In genomic region chr2:165078605-165079004, GRCm38 (mm10) we compare ENCODE assay signal across 15 mouse cellular contexts. TPM values are rescaled to one million over a fixed set of nuclear protein-coding genes. Genes with fewer than 3 reads are reported as not detected.
A peak's percentile ranks its signal among the peaks of the same experiment; 100 is the strongest.
DNase-seq lines count a peak whose midpoint lies in the region; ATAC-seq and TF ChIP-seq lines count a peak whose summit lies in the region.
"Had no signal": no experiment of that assay in that cellular context is flagged by ENCODE, and none has a peak within 500 bp of the region (broad histone marks: within the 10 kb centered on the region; RNA-seq: fewer than 3 reads in every experiment).

No protein-coding gene starts in this region.

- peak; percentile 60 for TF ChIP-seq CTCF in intestine, postnatal 0 days (IDR thresholded peaks at IDR 0.05; ENCODE audit: low read depth)
- peak; percentile 75 for TF ChIP-seq CTCF in midbrain, postnatal 0 days (IDR thresholded peaks at IDR 0.05)

- DNase-seq in adrenal gland, postnatal 10 days = peak; percentile 74
- DNase-seq in adrenal gland, adult 8-10 months = no peak
- DNase-seq in retina, embryonic 14.5 days (ENCODE audit: low spot score) = peak; percentile 68
- DNase-seq in retina, postnatal 1 day = no peak
- no peak for DNase-seq in midbrain, postnatal 0 days (ENCODE audit: low spot score)
- DNase-seq: cerebellum, adult 11-12 months; heart, adult 11 months; lung, postnatal 14 days; spleen, adult 18-20 months had no signal

- H3K27me3 ChIP-seq in intestine, postnatal 0 days (replicated peaks; ENCODE audit: control insufficient read depth, insufficient read depth, low read length) = peaks cover 47% of the 10 kb centered on the region
- H3K27me3 ChIP-seq in intestine, embryonic 16.5 days (replicated peaks; ENCODE audit: control insufficient read depth, insufficient read depth, low read length) = peaks cover 58% of the 10 kb centered on the region
- 0 out of 2 replicates have a peak, but pooled peaks cover 7% of the 10 kb centered on the region for H3K27me3 ChIP-seq in midbrain, postnatal 0 days (ENCODE audit: insufficient read depth, low read length)

- WGBS in intestine, postnatal 0 days = 13% methylated on average over 10 of the region's 10 CpGs
- WGBS in intestine, embryonic 16.5 days = 20% methylated on average over 10 of the region's 10 CpGs
- 24% methylated on average over 10 of the region's 10 CpGs for WGBS in midbrain, postnatal 0 days

- ATAC-seq in intestine, postnatal 0 days = no peak
- ATAC-seq in intestine, embryonic 16.5 days = no peak
- no peak for ATAC-seq in midbrain, postnatal 0 days (ENCODE audit: low FRiP score)
- no peak for ATAC-seq in activated CD4-positive, CD25-positive, alpha-beta regulatory T cell, adult 4 months

- no peak overlapping the region for H3K4me2 ChIP-seq in intestine, postnatal 0 days (replicated peaks; ENCODE audit: low read depth)
- H3K4me2 ChIP-seq in intestine, embryonic 16.5 days (ENCODE audit: low read depth, low read length) = no peak overlapping the region
- H3K4me2 ChIP-seq in midbrain, postnatal 0 days (ENCODE audit: low read depth, low read length, poor library complexity, severe bottlenecking) = no peak overlapping the region
- H3K4me2 ChIP-seq: neural tube, embryonic 13.5 days had no signal

- no peaks in the 10 kb centered on the region for H3K36me3 ChIP-seq in intestine, postnatal 0 days (ENCODE audit: control insufficient read depth, insufficient read depth)
- H3K36me3 ChIP-seq in intestine, embryonic 16.5 days (ENCODE audit: control insufficient read depth, insufficient read depth, low read length) = no peaks in the 10 kb centered on the region
- H3K36me3 ChIP-seq in midbrain, postnatal 0 days (ENCODE audit: insufficient read depth, low read length) = no peaks in the 10 kb centered on the region
- H3K36me3 ChIP-seq: neural tube, embryonic 13.5 days had no signal

- H3K9ac ChIP-seq in intestine, postnatal 0 days (ENCODE audit: low read depth, low read length) = no peak overlapping the region
- H3K9ac ChIP-seq in intestine, embryonic 16.5 days (ENCODE audit: low read depth, low read length) = no peak overlapping the region
- H3K9ac ChIP-seq in midbrain, postnatal 0 days (replicated peaks; ENCODE audit: low read length, poor library complexity, severe bottlenecking) = no peak overlapping the region

- no peak overlapping the region for H3K27ac ChIP-seq in intestine, postnatal 0 days (ENCODE audit: low read depth, low read length)
- H3K27ac ChIP-seq in intestine, embryonic 16.5 days (ENCODE audit: low read length) = no peak overlapping the region
- H3K27ac ChIP-seq in midbrain, postnatal 0 days (ENCODE audit: low read depth, low read length) = no peak overlapping the region
- H3K27ac ChIP-seq: neural tube, embryonic 13.5 days had no signal

- H3K4me3 ChIP-seq in intestine, postnatal 0 days (ENCODE audit: low read depth, low read length) = no peak overlapping the region
- no peak overlapping the region for H3K4me3 ChIP-seq in intestine, embryonic 16.5 days (ENCODE audit: low read length)
- no peak overlapping the region for H3K4me3 ChIP-seq in midbrain, postnatal 0 days (ENCODE audit: low read depth, low read length)
- H3K4me3 ChIP-seq: neural tube, embryonic 13.5 days had no signal

- H3K9me3 ChIP-seq in intestine, postnatal 0 days (ENCODE audit: control insufficient read depth) = no peaks in the 10 kb centered on the region
- H3K9me3 ChIP-seq in intestine, embryonic 16.5 days (ENCODE audit: control insufficient read depth, low read length) = no peaks in the 10 kb centered on the region
- no peaks in the 10 kb centered on the region for H3K9me3 ChIP-seq in midbrain, postnatal 0 days (ENCODE audit: low read length)
- H3K9me3 ChIP-seq: neural tube, embryonic 13.5 days had no signal

- no peaks in the 10 kb centered on the region for H3K4me1 ChIP-seq in intestine, postnatal 0 days (replicated peaks; ENCODE audit: control insufficient read depth, insufficient read depth, low read length)
- H3K4me1 ChIP-seq in intestine, embryonic 16.5 days (ENCODE audit: control insufficient read depth, insufficient read depth, low read length) = no peaks in the 10 kb centered on the region
- H3K4me1 ChIP-seq in midbrain, postnatal 0 days (ENCODE audit: insufficient read depth, low read length) = no peaks in the 10 kb centered on the region; the same call in 1 of the 2 replicates

RNA-seq across cellular contexts. Expression of gene 1700025C18Rik, which starts 11.9 kb away (rescaled TPM):
- total RNA-seq in adrenal gland, postnatal 10 days (2021) = not detected
- not detected for total RNA-seq in adrenal gland, adult 8-10 months (2022)
- polyA plus RNA-seq in intestine, postnatal 0 days (2015; fragmentation: Nextera tagmentation; extraction: Ambion mirVana) = not detected in 2 replicates
- polyA plus RNA-seq in intestine, embryonic 16.5 days (2015; fragmentation: Nextera tagmentation; extraction: Ambion mirVana) = not detected in 2 replicates
- total RNA-seq in midbrain, postnatal 0 days (2014; rRNA removed) = not detected in 2 replicates
- not detected in 2 replicates for polyA plus RNA-seq in midbrain, postnatal 0 days (2015; fragmentation: Nextera tagmentation; extraction: Ambion mirVana)
- polyA plus RNA-seq in activated CD4-positive, CD25-positive, alpha-beta regulatory T cell, adult 4 months (2017; shearing (Covaris generic)) = not detected
- total RNA-seq: left cerebral cortex, adult 18-20 months had no signal
- polyA plus RNA-seq: intestine, embryonic 14.5 days; neural tube, embryonic 13.5 days had no signal

RNA-seq across cellular contexts. Expression of gene Cd40, which starts 23.2 kb away (rescaled TPM):
- total RNA-seq in adrenal gland, postnatal 10 days (2021) = 1 to 10 TPM; 2.9 to 3.3 TPM
- total RNA-seq in adrenal gland, adult 8-10 months (2022) = 1 to 10 TPM; 2.3 to 4.9 (median 3.3) TPM
- polyA plus RNA-seq in intestine, postnatal 0 days (2015; fragmentation: Nextera tagmentation; extraction: Ambion mirVana) = 3.6 and 4.6 TPM in 2 replicates
- polyA plus RNA-seq in intestine, embryonic 16.5 days (2015; fragmentation: Nextera tagmentation; extraction: Ambion mirVana) = 7.6 and 9.7 TPM in 2 replicates
- 5.2 and 5.9 TPM in 2 replicates for total RNA-seq in midbrain, postnatal 0 days (2014; rRNA removed)
- 4.4 and 6.4 TPM in 2 replicates for polyA plus RNA-seq in midbrain, postnatal 0 days (2015; fragmentation: Nextera tagmentation; extraction: Ambion mirVana)
- polyA plus RNA-seq in activated CD4-positive, CD25-positive, alpha-beta regulatory T cell, adult 4 months (2017; shearing (Covaris generic)) = 1 to 10 TPM; 1.2 to 1.7 TPM

RNA-seq across cellular contexts. Expression of gene Ncoa5, which starts 43.9 kb away (rescaled TPM):
- 10 to 100 TPM; 29.3 to 35.9 TPM for total RNA-seq in adrenal gland, postnatal 10 days (2021)
- total RNA-seq in adrenal gland, adult 8-10 months (2022) = 10 to 100 TPM; 28.0 to 45.1 (median 34.0) TPM
- polyA plus RNA-seq in intestine, postnatal 0 days (2015; fragmentation: Nextera tagmentation; extraction: Ambion mirVana) = 11.9 and 13.9 TPM in 2 replicates
- polyA plus RNA-seq in intestine, embryonic 16.5 days (2015; fragmentation: Nextera tagmentation; extraction: Ambion mirVana) = 41.4 and 42.4 TPM in 2 replicates
- 74.5 and 79.2 TPM in 2 replicates for total RNA-seq in midbrain, postnatal 0 days (2014; rRNA removed)
- 54.3 and 65.5 TPM in 2 replicates for polyA plus RNA-seq in midbrain, postnatal 0 days (2015; fragmentation: Nextera tagmentation; extraction: Ambion mirVana)
- 10 to 100 TPM; 21.6 to 34.8 TPM for polyA plus RNA-seq in activated CD4-positive, CD25-positive, alpha-beta regulatory T cell, adult 4 months (2017; shearing (Covaris generic))

Comparison
In these comparisons a context has a peak if more than half of its experiments do, and no peak if none do; other contexts are left out.
1. DNase-seq: peak in adrenal gland, postnatal 10 days (single experiment) and retina, embryonic 14.5 days (single experiment); none in adrenal gland, adult 8-10 months (single experiment), retina, postnatal 1 day (single experiment) and midbrain, postnatal 0 days (single experiment).